Mouse (Mus musculus): Measurements from ENCODE around the gene Cngb1.
"Not testable (repeated sequence)": the region's sequence is repeated elsewhere in the genome, so short reads cannot be mapped to it uniquely, and the experiment has no call there.

Gene Cngb1

DNA sequence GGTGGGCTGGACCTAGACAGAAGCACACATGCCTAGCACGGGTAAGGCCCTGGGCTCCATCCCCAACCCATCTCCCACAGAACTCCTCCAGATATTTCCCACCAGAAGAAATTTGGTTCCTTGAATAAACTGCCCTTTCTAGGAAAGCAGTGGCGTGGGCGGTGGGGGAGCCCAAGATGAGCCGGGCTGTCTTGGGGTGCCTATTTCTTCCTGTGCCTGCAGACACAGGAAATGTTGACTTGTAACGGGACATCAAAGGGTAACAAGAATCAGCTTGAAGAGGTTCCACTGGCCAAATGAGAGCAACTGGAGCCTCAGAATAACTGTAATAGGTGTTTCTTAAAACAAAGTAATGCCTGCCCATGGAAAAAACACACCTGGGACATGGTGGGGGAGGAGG, 59.1 kb downstream of the Cngb1 start:
- peak; percentile 77 for DNase-seq (ENCODE audit: low read depth)

GRCm38 (mm10) chr8:95245180-95245579, 61.2 kb downstream of the Cngb1 start:
- peak; percentile 94 for DNase-seq (ENCODE audit: low read depth)

DNA sequence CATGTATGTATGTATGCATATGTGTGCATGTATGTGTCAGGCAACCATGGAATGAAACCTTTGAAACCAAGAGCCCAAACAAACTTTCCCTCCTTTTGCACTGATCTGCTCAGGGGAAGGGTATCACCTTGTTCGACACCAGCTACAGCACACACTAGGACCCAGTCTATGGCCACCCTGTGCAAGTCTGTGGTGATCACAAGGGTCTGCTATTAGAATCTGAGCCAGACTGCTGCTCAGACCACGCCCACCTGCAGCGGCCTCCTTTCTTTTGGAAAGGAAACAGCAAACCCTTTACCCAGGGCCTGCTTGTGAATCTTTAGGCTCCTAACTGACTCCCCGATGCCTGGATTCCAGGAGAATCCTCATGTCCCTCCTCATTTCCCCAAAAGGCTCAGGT, 62.5 kb downstream of the Cngb1 start:
- no peak for DNase-seq (ENCODE audit: low read depth)

DNA sequence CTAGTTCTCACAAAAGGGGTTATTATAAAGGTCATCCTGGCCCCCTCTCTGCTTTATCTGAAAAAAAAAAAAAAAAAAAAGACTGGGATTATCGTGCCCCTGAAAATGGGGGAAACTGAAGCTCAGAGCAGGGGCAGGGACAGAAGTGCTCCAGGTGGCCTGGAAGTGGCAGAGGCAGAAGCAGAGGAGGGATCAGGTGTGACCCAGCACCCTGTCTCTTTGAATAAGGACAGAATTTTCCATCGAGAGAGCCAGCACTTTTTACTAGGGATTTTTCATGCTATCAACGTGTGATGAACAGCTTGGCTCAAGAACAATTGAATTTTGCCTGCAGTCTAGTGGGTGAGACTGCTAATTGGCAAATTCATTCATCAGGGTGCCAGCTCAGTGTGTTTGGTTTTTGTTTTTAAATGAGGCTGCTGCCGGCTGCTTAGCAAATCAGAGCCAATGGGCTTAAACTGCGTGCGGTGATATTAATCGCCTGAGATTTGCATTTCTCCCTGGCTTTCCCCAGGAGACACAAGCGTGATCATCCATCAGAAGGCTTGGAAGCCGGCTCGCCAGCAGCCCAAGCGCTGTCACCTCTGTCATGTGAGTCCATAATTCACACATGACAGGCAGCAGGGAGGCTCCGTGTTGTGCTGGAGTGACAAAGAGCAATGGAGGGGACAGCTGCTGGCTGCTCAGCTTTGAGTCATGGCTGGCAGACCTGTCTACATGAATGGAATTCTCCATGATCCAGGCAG, 63.4 kb downstream of the Cngb1 start:
- no peak for DNase-seq (ENCODE audit: low read depth)

- DNase-seq (ENCODE audit: low read depth), result no peak
Measured at GRCm38 (mm10) chr8:95242099-95242825, 64.1 kb downstream of the Cngb1 start.

GRCm38 (mm10) chr8:95235683-95236082, 70.7 kb downstream of the Cngb1 start:
- DNase-seq (ENCODE audit: low read depth), result peak; percentile 85

GRCm38 (mm10) chr8:95230086-95230485, 76.3 kb downstream of the Cngb1 start:
- not testable (repeated sequence) for DNase-seq (ENCODE audit: low read depth)

- no peak for DNase-seq (ENCODE audit: low read depth)
Measured at GRCm38 (mm10) chr8:95227151-95227468, 79.3 kb downstream of the Cngb1 start.

- no peak for DNase-seq (ENCODE audit: low read depth)
Measured at GRCm38 (mm10) chr8:95226251-95227150, 79.9 kb downstream of the Cngb1 start.

- DNase-seq (ENCODE audit: low read depth), result no peak
Measured at GRCm38 (mm10) chr8:95223969-95224368, 82.4 kb downstream of the Cngb1 start.

DNA sequence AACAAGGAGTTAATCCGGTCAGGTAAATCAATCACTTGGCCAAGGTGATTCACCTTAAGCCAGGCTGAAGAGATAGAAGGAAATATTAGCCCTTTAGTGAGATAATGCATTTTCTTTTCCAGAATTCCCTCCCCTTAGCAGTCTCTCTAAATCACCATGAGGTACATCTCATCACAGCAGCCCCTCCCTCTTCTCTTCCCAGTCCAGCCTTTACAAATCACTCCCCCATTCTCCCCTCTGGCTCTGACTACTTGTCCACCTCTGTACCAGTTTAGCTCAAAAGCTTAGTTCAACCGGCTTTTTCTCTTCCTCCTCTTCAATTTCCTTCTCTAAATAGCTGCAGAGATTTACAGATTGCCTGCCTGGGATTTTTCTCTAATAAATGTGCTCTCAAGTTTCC, 85.3 kb downstream of the Cngb1 start:
- DNase-seq (ENCODE audit: low read depth), result no peak

DNA sequence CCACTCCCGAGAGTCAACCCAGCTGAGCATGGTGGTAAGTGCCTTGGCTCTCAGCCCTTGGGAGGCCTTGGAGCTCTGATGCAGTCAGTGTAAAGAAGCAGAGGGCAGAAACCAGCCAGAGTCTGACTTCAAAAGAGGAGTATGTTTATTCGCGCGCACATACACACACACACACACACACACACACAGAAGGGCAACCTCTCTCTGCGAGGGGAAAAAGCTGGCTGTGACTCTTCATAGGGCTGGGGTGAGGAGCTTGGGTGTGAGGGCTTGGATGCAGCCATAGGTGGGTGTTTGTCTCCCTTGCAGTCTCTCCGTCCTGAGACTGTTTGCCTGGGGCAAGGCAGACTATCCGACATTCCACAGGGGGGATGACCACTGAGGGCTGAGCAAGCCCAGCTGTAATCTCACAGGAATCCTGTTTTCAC, 85.8 kb downstream of the Cngb1 start:
- DNase-seq (ENCODE audit: low read depth), result no peak

DNA sequence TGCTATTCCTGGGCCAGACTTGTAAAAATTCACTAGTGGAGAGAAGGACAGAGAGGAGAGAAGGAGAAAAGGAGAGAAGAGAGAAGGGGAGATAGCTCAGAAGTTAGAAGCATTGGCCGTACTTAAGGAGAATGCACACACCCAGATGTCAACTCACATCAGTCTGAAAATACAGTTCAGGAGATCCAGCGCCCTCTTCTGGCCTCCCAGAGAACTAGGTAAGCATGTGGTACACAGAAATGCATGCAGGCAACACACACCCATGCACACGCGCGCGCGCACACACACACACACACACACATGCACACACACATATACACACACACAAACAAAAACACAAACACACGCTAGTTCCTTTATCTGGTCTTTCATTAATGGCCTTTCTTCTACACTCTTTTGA, 86.8 kb downstream of the Cngb1 start:
- DNase-seq (ENCODE audit: low read depth), result no peak

- DNase-seq (ENCODE audit: low read depth), result no peak
Measured at GRCm38 (mm10) chr8:95215709-95216360, 90.5 kb downstream of the Cngb1 start.

- DNase-seq (ENCODE audit: low read depth), result no peak
Measured at GRCm38 (mm10) chr8:95209924-95210323, 96.5 kb downstream of the Cngb1 start.

GRCm38 (mm10) chr8:95205946-95206345, 100.4 kb downstream of the Cngb1 start:
- no peak for DNase-seq (ENCODE audit: low read depth)

- peak; percentile 77 for DNase-seq (ENCODE audit: low read depth)
Measured at GRCm38 (mm10) chr8:95204039-95204380, 102.4 kb downstream of the Cngb1 start.

DNA sequence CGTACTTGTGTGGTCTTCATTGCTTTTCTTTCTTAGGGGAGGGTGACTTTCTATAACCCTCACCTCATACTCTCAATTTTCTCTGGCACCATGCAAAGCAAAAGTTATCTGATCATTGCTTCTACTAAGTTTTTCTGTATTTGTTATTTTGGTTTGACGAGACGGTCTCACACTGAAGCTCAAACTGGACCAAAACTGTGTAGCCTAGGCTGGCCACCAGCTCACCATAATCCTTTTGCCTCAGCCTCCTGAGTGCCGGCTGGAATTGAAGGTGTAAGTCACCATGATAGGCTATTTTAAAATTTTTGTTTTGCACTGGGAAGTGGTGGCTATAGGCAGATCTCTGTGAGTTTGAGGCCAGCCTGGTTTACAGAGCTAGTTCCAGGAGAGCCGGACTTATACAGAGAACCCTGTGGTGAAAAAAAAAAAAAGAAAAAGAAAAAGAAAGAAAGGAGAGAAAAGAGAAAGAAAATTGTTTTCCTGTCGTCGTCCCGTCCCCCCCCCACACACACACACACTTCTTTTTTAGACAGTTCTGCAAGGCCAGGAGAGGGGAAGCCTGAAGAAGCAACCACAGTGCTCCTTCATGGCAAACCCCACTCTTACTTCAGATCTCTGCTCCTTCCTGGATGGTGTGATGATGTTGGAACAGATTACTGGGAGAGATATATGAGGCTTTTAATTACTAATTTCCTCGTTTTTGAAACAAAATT, 102.9 kb downstream of the Cngb1 start:
- no peak for DNase-seq (ENCODE audit: low read depth)

DNA sequence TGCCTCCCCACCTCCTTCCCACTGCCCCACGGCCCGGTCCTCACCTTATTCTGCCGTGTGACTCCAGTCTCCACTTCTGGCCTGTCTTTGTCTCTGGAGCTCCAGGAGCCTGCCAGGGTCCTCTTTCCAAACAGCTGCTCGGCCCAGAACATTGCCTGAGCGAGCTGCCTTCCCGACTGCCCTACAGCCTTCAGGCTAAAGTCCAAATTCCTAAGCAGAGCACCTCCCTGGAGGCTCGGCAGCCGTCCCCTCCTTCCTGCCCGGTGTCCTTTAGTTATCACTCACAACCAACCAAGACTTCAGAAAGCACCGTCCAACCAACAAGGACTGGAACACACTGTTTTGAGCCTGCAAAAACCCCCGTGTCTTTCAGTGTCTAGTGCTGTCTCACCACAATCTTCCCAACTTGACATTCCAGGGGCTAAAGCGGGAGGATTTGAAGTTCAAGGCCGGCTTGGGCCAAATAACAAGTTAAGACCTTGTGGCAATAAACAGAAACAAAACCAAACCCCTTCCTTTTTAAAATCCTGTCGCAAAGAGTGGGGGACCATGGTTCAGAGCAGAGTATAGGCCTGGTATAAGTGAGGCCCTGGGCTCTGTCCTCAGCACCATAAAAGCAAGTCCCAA, 103.6 kb downstream of the Cngb1 start, which contains the start of gene Kifc3:
Gene Kifc3, minus strand, starts transcription at position 164 of the 627 bp plus-strand sequence.
- DNase-seq (ENCODE audit: low read depth), result no peak

DNA sequence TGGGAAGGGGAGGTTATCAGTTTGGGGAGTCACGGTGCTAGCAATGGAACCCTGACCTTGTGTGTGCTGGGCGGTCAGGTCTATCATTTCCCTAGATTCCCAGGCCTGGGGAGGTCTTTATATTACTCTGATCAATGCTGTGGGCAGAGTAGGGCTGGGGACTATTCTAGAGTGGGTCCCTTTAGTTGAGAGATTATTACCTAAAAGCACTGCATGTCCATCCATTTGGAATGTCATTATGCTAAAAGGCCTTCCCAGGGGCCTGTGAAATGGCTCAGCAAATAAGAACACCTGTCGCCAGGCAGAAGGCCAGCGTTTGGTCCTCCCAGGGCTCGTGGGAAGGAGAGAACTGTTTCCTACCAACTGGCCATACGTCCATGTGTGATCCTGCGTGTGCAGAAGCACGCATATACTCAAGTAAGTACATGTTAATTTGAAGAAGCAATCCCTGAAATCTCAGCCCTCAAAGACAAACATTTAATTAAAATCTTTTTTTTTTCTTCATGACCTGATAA, 104.3 kb downstream of the Cngb1 start:
- DNase-seq (ENCODE audit: low read depth), result no peak

GRCm38 (mm10) chr8:95201491-95201890, 104.9 kb downstream of the Cngb1 start:
- no peak for DNase-seq (ENCODE audit: low read depth)
